Mouse (Mus musculus) heart, embryonic 10.5 days (tissue): ENCODE measurements around the gene Osbpl8. TPM values are rescaled to one million over a fixed set of nuclear protein-coding genes. Genes with fewer than 3 reads are reported as not detected.
"Not testable (repeated sequence)": the region's sequence is repeated elsewhere in the genome, so short reads cannot be mapped to it uniquely, and the experiment has no call there.

Source experiments
- DNase-seq: peaks from one replicate; pipeline ENCODE4 v3.0.0-alpha.2; 2017; ENCODE audit warnings: low spot score
- H3K27ac ChIP-seq: fragments of 300-500 bp; sonication (generic); 2 replicates; pipeline ENCODE4 v1.5.1; 2016; ENCODE audit warnings: mild to moderate bottlenecking
- H3K27me3 ChIP-seq: fragments of 300-500 bp; sonication (generic); 2 replicates; pipeline ENCODE4 v1.6.1; 2016; ENCODE audit warnings: mild to moderate bottlenecking; ENCODE audit not compliant: poor library complexity, insufficient read depth, severe bottlenecking
- H3K36me3 ChIP-seq: fragments of 300-500 bp; sonication (generic); 2 replicates; pipeline ENCODE4 v1.6.1; 2016; ENCODE audit warnings: mild to moderate bottlenecking, moderate library complexity
- H3K4me1 ChIP-seq: fragments of 300-500 bp; sonication (generic); 2 replicates; pipeline ENCODE4 v1.6.1; 2016; ENCODE audit warnings: mild to moderate bottlenecking
- H3K4me3 ChIP-seq: fragments of 300-500 bp; sonication (generic); 2 replicates; pipeline ENCODE4 v1.5.1; 2016; ENCODE audit warnings: mild to moderate bottlenecking, moderate library complexity
- H3K9me3 ChIP-seq: fragments of 300-500 bp; sonication (generic); 2 replicates; pipeline ENCODE4 v1.6.1; 2016; ENCODE audit warnings: mild to moderate bottlenecking, moderate library complexity
- WGBS: fragments of 180-500 bp; shearing (Covaris S2); methylation state at CpG from one replicate; pipeline ENCODE4 v1.1.7; 2016; 5-methylcytosine and 5-hydroxymethylcytosine counted together
- polyA plus RNA-seq: library from polyadenylated mRNA; unstranded; fragments of >200 nt; fragmentation: Nextera tagmentation; extraction: Ambion mirVana; gene quantifications from 2 replicates; pipeline ENCODE4 v1.2.1, GENCODE M21; 2016

Osbpl8 gene
- polyA plus RNA-seq, 1 experiment from 2014 or later, result 11.5 TPM

GRCm38 (mm10) chr10:111177336-111177735, 12.8 kb downstream of the Osbpl8 start:
- Histone ChIP-seq H3K9me3 (no peaks in the 10 kb centered on the region), H3K27me3 (no peaks in the 10 kb centered on the region), H3K36me3 (no peaks in the 10 kb centered on the region), H3K4me1 (peaks cover 32% of the 10 kb centered on the region), H3K27ac (no peak overlapping the region), H3K4me3 (no peak overlapping the region)
- DNase-seq, result peak; percentile 30
- 81% methylated on average over 8 of the region's 8 CpGs for WGBS

GRCm38 (mm10) chr10:111178024-111178423, 13.5 kb downstream of the Osbpl8 start:
- no peaks in the 10 kb centered on the region for H3K36me3 ChIP-seq
- 86% methylated on average over 7 of the region's 7 CpGs for WGBS
- DNase-seq, result peak; percentile 27

GRCm38 (mm10) chr10:111180633-111181032, 16.1 kb downstream of the Osbpl8 start:
- peaks cover 39% of the 10 kb centered on the region for H3K4me1 ChIP-seq
- 25% methylated on average over 3 of the region's 3 CpGs for WGBS
- H3K4me3 ChIP-seq, result no peak overlapping the region
- DNase-seq, result no peak
- H3K27me3 ChIP-seq, result no peaks in the 10 kb centered on the region
- H3K9me3 ChIP-seq, result no peaks in the 10 kb centered on the region
- no peak overlapping the region for H3K27ac ChIP-seq
- no peaks in the 10 kb centered on the region for H3K36me3 ChIP-seq

More at GRCm38 (mm10) chr10:111178024-111178423, 13.5 kb downstream of the Osbpl8 start:
- Histone ChIP-seq H3K4me3 (no peak overlapping the region), H3K27me3 (no peaks in the 10 kb centered on the region), H3K27ac (no peak overlapping the region), H3K4me1 (peaks cover 32% of the 10 kb centered on the region), H3K9me3 (no peaks in the 10 kb centered on the region)

- Histone ChIP-seq H3K27ac (no peak overlapping the region), H3K9me3 (no peaks in the 10 kb centered on the region), H3K4me1 (peaks cover 43% of the 10 kb centered on the region), H3K27me3 (no peaks in the 10 kb centered on the region), H3K36me3 (no peaks in the 10 kb centered on the region), H3K4me3 (no peak overlapping the region)
- DNase-seq, result peak; percentile 63
- 52% methylated on average over 7 of the region's 7 CpGs for WGBS
Observed at GRCm38 (mm10) chr10:111183634-111184270, 19.2 kb downstream of the Osbpl8 start.

GRCm38 (mm10) chr10:111185574-111186269, 21.2 kb downstream of the Osbpl8 start:
- peaks cover 30% of the 10 kb centered on the region for H3K4me1 ChIP-seq

GRCm38 (mm10) chr10:111189022-111189555, 24.5 kb downstream of the Osbpl8 start:
- no peaks in the 10 kb centered on the region for H3K27me3 ChIP-seq
- H3K27ac ChIP-seq, result no peak overlapping the region
- H3K4me1 ChIP-seq, result peaks cover 16% of the 10 kb centered on the region; the same call in 1 of the 2 replicates
- no peaks in the 10 kb centered on the region for H3K36me3 ChIP-seq
- 78% methylated on average over 4 of the region's 4 CpGs for WGBS
- no peak for DNase-seq
- H3K9me3 ChIP-seq, result no peaks in the 10 kb centered on the region
- H3K4me3 ChIP-seq, result no peak overlapping the region

More at GRCm38 (mm10) chr10:111185574-111186269, 21.2 kb downstream of the Osbpl8 start:
- Histone ChIP-seq H3K27me3 (no peaks in the 10 kb centered on the region), H3K9me3 (no peaks in the 10 kb centered on the region), H3K36me3 (no peaks in the 10 kb centered on the region), H3K4me3 (no peak overlapping the region), H3K27ac (no peak overlapping the region)
- WGBS, result 83% methylated on average over 1 of the region's 1 CpGs
- DNase-seq, result no peak

- 92% methylated on average over 6 of the region's 6 CpGs for WGBS
- H3K9me3 ChIP-seq, result no peaks in the 10 kb centered on the region
- no peak overlapping the region for H3K4me3 ChIP-seq
- no peaks in the 10 kb centered on the region for H3K27me3 ChIP-seq
- no peak overlapping the region for H3K27ac ChIP-seq
- H3K4me1 ChIP-seq, result peaks cover 13% of the 10 kb centered on the region
- no peak for DNase-seq
- no peaks in the 10 kb centered on the region for H3K36me3 ChIP-seq
Observed at GRCm38 (mm10) chr10:111190110-111190795, 25.7 kb downstream of the Osbpl8 start.

- Histone ChIP-seq H3K4me1 (peaks cover 19% of the 10 kb centered on the region), H3K9me3 (no peaks in the 10 kb centered on the region), H3K27me3 (no peaks in the 10 kb centered on the region), H3K36me3 (peaks cover 6% of the 10 kb centered on the region), H3K27ac (no peak overlapping the region), H3K4me3 (no peak overlapping the region)
- WGBS, result 65% methylated on average over 4 of the region's 4 CpGs
- DNase-seq, result no peak
Observed at GRCm38 (mm10) chr10:111193536-111193935, 29.0 kb downstream of the Osbpl8 start.

- H3K9me3 ChIP-seq, result no peaks in the 10 kb centered on the region
- peaks cover 17% of the 10 kb centered on the region for H3K4me1 ChIP-seq
- H3K27me3 ChIP-seq, result no peaks in the 10 kb centered on the region
- no peak overlapping the region for H3K4me3 ChIP-seq
- 89% methylated on average over 2 of the region's 2 CpGs for WGBS
- H3K27ac ChIP-seq, result no peak overlapping the region
- peaks cover 6% of the 10 kb centered on the region for H3K36me3 ChIP-seq
- no peak for DNase-seq
Observed at GRCm38 (mm10) chr10:111196191-111196590, 31.6 kb downstream of the Osbpl8 start.

- DNase-seq, result not testable (repeated sequence)
Observed at GRCm38 (mm10) chr10:111198705-111199104, 34.2 kb downstream of the Osbpl8 start.

GRCm38 (mm10) chr10:111201120-111201519, 36.6 kb downstream of the Osbpl8 start:
- Histone ChIP-seq H3K4me1 (peaks cover 10% of the 10 kb centered on the region; the same call in 1 of the 2 replicates), H3K4me3 (no peak overlapping the region), H3K27me3 (no peaks in the 10 kb centered on the region), H3K27ac (no peak overlapping the region), H3K9me3 (no peaks in the 10 kb centered on the region), H3K36me3 (peaks cover 9% of the 10 kb centered on the region)
- DNase-seq, result no peak
- 77% methylated on average over 7 of the region's 7 CpGs for WGBS

More at GRCm38 (mm10) chr10:111198705-111199104, 34.2 kb downstream of the Osbpl8 start:
- H3K4me1 ChIP-seq, result peaks cover 17% of the 10 kb centered on the region
- not testable (repeated sequence) for H3K4me3 ChIP-seq, H3K9me3 ChIP-seq, H3K36me3 ChIP-seq, H3K27ac ChIP-seq, H3K27me3 ChIP-seq
- 59% methylated on average over 5 of the region's 5 CpGs for WGBS

- Histone ChIP-seq H3K9me3 (no peaks in the 10 kb centered on the region), H3K4me3 (no peak overlapping the region), H3K27ac (no peak overlapping the region), H3K36me3 (peaks cover 5% of the 10 kb centered on the region; the same call in 1 of the 2 replicates), H3K4me1 (peaks cover 4% of the 10 kb centered on the region; the same call in 1 of the 2 replicates), H3K27me3 (no peaks in the 10 kb centered on the region)
- no peak for DNase-seq
- WGBS, result 64% methylated on average over 4 of the region's 4 CpGs
Observed at GRCm38 (mm10) chr10:111201666-111202065, 37.1 kb downstream of the Osbpl8 start.
